Mouse (Mus musculus) kidney, adult 2 months (tissue): ENCODE results near the gene Fbxw11.

Experiments
- CTCF ChIP-seq: fragments of 200-500 bp; conservative IDR thresholded peaks from 2 replicates; pipeline ENCODE4 v1.5.1; 2011; ENCODE audit warnings: low read depth, mild to moderate bottlenecking, control low read depth, low read length, moderate library complexity, mixed read lengths; ENCODE audit not compliant: insufficient read depth, insufficient read length
- POLR2A ChIP-seq: fragments of 200-500 bp; IDR thresholded peaks from one replicate; pipeline ENCODE4 v1.6.1; 2011; ENCODE audit warnings: low read depth, low read length, control low read depth

DNA sequence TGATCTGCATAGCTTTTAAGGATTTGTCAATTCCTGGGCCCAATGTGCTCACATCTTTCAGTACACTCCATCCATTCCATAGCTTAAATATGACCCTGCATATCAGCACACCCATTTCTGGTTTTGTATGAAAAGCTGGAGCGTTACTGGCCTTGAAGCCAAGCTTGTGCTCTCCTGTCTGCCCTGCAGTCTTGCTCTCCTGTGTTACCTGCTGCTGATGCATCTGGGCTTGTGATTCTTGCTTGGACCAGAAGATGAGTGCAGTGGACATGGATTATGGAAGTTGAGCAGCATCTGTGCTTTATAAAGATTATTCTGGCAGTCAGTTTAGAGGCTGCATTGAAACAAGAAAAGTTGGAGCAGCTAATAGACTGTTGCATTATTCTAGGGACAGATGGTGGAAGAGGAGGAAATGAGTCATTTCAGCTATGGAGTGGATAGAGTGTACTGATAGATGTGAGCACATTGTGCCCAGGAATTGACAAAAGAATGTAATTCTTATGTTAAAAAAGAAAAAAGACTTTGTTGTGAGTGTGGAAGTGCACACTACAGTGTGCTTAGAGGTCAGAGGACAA lies 19.6 kb downstream of the Fbxw11 start:
- TF ChIP-seq POLR2A = no peak
- TF ChIP-seq CTCF = no peak
